Mouse (Mus musculus): Measurements from ENCODE around the gene Myo6. TPM values are rescaled to one million over a fixed set of nuclear protein-coding genes. Genes with fewer than 3 reads are reported as not detected.

Gene Myo6
- 72.7 and 77.2 TPM in 2 replicates for polyA plus RNA-seq (2015; fragmentation: Nextera tagmentation; extraction: Ambion mirVana)

DNA sequence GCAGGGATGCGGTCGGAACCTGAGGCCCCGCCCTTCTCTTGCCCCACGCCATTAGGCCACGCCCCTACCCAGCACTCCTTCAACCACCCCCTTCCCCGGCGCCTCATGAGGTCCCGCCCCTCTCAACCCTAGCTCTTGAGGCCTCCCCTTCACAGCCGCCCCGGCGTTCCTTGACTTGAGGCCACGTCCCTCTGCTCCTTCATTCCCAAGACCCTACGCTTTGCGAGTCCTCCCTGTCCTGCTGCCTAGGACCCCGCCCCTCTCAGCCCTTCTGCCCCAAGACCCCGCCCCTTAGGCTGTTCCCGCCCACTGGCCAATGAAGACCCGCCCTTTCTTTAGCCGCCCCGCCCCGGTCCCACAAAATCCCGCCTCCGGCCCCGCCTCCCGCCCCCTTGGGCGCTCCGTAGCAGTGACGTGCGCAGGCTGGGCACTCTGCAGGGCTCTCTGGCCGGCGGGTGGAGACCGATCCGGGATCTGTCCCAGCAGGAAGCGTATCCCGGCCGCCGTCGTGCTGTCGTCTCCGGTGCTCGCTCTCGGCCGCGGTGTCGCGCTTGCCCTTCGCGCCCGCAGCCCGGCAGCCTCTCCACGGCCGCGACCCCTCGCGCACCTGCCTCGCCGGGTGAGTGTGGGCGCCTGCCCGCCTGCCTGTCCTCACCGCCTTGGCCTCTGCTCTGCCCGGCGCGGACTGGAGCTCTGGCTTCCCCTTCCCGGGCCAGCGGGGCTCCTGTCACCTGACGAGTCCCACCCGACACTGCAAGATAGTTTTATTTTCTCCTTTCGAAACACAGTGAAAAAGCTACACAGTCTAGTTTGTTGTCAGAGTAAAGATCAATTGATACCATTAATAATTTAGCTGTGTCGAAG, at the start of gene Myo6:
Gene Myo6, plus strand, starts transcription at position 421 of the 864 bp plus-strand sequence.
- Histone ChIP-seq H3K36me3 (ENCODE audit: control insufficient read depth, insufficient read depth, low read length) (no peaks in the 10 kb centered on the region), H3K4me1 (ENCODE audit: control insufficient read depth, insufficient read depth, low read length) (peaks cover 2% of the 10 kb centered on the region; the same call in 1 of the 2 replicates), H3K9me3 (ENCODE audit: control insufficient read depth, low read length) (no peaks in the 10 kb centered on the region), H3K4me3 (ENCODE audit: low read length) (peak within 1 kb of the TSS; percentile 92), H3K9ac (ENCODE audit: low read depth, low read length) (peak within 1 kb of the TSS; percentile 97), H3K27ac (ENCODE audit: low read length) (peak within 1 kb of the TSS; percentile 97), H3K27me3 (replicated peaks; ENCODE audit: control insufficient read depth, insufficient read depth, low read length) (no peaks in the 10 kb centered on the region), H3K4me2 (ENCODE audit: low read depth, low read length) (peak within 1 kb of the TSS; percentile 79)
- WGBS, result under 1% methylated on average over 69 of the region's 69 CpGs
- peak; percentile 97 for ATAC-seq

- no peak overlapping the region for H3K9ac ChIP-seq (ENCODE audit: low read depth, low read length)
- no peak overlapping the region for H3K4me3 ChIP-seq (ENCODE audit: low read length)
- H3K27me3 ChIP-seq (replicated peaks; ENCODE audit: control insufficient read depth, insufficient read depth, low read length), result no peaks in the 10 kb centered on the region
- ATAC-seq, result no peak
- no peak overlapping the region for H3K4me2 ChIP-seq (ENCODE audit: low read depth, low read length)
- no peaks in the 10 kb centered on the region for H3K9me3 ChIP-seq (ENCODE audit: control insufficient read depth, low read length)
- H3K4me1 ChIP-seq (ENCODE audit: control insufficient read depth, insufficient read depth, low read length), result no peaks in the 10 kb centered on the region
- no peak overlapping the region for H3K27ac ChIP-seq (ENCODE audit: low read length)
- WGBS, result 81% methylated on average over 10 of the region's 10 CpGs
- peaks cover 7% of the 10 kb centered on the region; the same call in 1 of the 2 replicates for H3K36me3 ChIP-seq (ENCODE audit: control insufficient read depth, insufficient read depth, low read length)
Measured at GRCm38 (mm10) chr9:80145992-80146587, 18.7 kb upstream of the Myo6 start.

- Histone ChIP-seq H3K27me3 (replicated peaks; ENCODE audit: control insufficient read depth, insufficient read depth, low read length) (no peaks in the 10 kb centered on the region), H3K27ac (ENCODE audit: low read length) (no peak overlapping the region), H3K4me3 (ENCODE audit: low read length) (no peak overlapping the region), H3K9me3 (ENCODE audit: control insufficient read depth, low read length) (no peaks in the 10 kb centered on the region), H3K4me2 (ENCODE audit: low read depth, low read length) (no peak overlapping the region), H3K4me1 (ENCODE audit: control insufficient read depth, insufficient read depth, low read length) (no peaks in the 10 kb centered on the region), H3K9ac (ENCODE audit: low read depth, low read length) (no peak overlapping the region), H3K36me3 (ENCODE audit: control insufficient read depth, insufficient read depth, low read length) (no peaks in the 10 kb centered on the region; the same call in 1 of the 2 replicates)
- ATAC-seq, result no peak
- WGBS, result 86% methylated on average over 5 of the region's 5 CpGs
Measured at GRCm38 (mm10) chr9:80149594-80149993, 15.2 kb upstream of the Myo6 start.

- WGBS, result 76% methylated on average over 5 of the region's 5 CpGs
- no peak overlapping the region for H3K4me3 ChIP-seq (ENCODE audit: low read length)
- no peak overlapping the region for H3K27ac ChIP-seq (ENCODE audit: low read length)
- H3K27me3 ChIP-seq (replicated peaks; ENCODE audit: control insufficient read depth, insufficient read depth, low read length), result no peaks in the 10 kb centered on the region
- no peaks in the 10 kb centered on the region for H3K9me3 ChIP-seq (ENCODE audit: control insufficient read depth, low read length)
- no peaks in the 10 kb centered on the region for H3K36me3 ChIP-seq (ENCODE audit: control insufficient read depth, insufficient read depth, low read length)
- H3K4me2 ChIP-seq (ENCODE audit: low read depth, low read length), result no peak overlapping the region
- H3K4me1 ChIP-seq (ENCODE audit: control insufficient read depth, insufficient read depth, low read length), result no peaks in the 10 kb centered on the region
- no peak overlapping the region for H3K9ac ChIP-seq (ENCODE audit: low read depth, low read length)
- no peak for ATAC-seq
Measured at GRCm38 (mm10) chr9:80155277-80155676, 9.6 kb upstream of the Myo6 start.

DNA sequence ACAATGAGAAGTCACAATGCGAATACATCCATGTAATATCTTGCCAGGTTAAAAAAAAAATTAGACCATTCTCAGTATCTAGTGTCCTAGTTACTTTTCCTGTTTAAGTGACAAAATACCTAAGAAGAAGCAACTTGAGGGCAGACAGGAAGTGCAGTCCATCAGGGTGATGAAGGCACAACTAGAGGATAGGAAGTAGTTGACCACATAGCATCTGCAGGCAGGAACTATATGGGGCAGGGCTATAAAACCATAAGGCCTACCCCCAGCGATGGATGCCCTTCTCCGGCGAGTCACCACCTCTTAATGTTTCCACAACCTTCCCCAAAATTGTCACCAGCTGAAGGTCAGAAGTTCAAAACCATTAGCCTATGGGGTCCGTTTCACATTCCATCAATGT, 8.1 kb upstream of the Myo6 start:
- Histone ChIP-seq H3K27ac (ENCODE audit: low read length) (no peak overlapping the region), H3K4me3 (ENCODE audit: low read length) (no peak overlapping the region), H3K4me1 (ENCODE audit: control insufficient read depth, insufficient read depth, low read length) (no peaks in the 10 kb centered on the region), H3K36me3 (ENCODE audit: control insufficient read depth, insufficient read depth, low read length) (no peaks in the 10 kb centered on the region), H3K9me3 (ENCODE audit: control insufficient read depth, low read length) (no peaks in the 10 kb centered on the region), H3K9ac (ENCODE audit: low read depth, low read length) (no peak overlapping the region), H3K4me2 (ENCODE audit: low read depth, low read length) (no peak overlapping the region), H3K27me3 (replicated peaks; ENCODE audit: control insufficient read depth, insufficient read depth, low read length) (no peaks in the 10 kb centered on the region)
- WGBS, result 78% methylated on average over 5 of the region's 5 CpGs
- ATAC-seq, result no peak

- Histone ChIP-seq H3K4me2 (ENCODE audit: low read depth, low read length) (peak overlapping the region; percentile 24), H3K9ac (ENCODE audit: low read depth, low read length) (no peak overlapping the region), H3K9me3 (ENCODE audit: control insufficient read depth, low read length) (no peaks in the 10 kb centered on the region), H3K27me3 (replicated peaks; ENCODE audit: control insufficient read depth, insufficient read depth, low read length) (no peaks in the 10 kb centered on the region), H3K27ac (ENCODE audit: low read length) (peak overlapping the region; percentile 93), H3K36me3 (ENCODE audit: control insufficient read depth, insufficient read depth, low read length) (no peaks in the 10 kb centered on the region), H3K4me1 (ENCODE audit: control insufficient read depth, insufficient read depth, low read length) (no peaks in the 10 kb centered on the region), H3K4me3 (ENCODE audit: low read length) (no peak overlapping the region)
- WGBS, result 47% methylated on average over 12 of the region's 12 CpGs
- ATAC-seq, result peak; percentile 91
Measured at GRCm38 (mm10) chr9:80157840-80158465, 6.9 kb upstream of the Myo6 start.

DNA sequence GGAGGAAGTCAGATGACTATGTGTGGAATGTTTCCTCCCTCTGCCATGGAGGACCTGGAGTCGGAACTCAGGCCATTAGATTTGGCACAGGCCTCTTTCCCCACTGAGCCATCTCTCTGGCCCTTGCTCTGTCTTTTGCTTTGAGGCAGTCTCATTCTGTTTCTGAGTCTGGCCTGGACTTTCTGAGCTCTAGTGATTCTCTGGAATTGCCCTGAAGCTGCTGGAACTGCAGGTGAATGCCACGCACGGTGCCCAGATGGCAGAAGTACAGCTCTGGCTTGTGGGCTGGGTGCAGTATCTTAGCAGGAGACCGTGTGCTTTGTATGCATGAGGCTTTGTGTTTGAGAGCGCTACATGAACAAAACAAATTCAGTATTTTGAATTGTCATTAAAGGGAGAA, 5.9 kb upstream of the Myo6 start:
- 78% methylated on average over 5 of the region's 5 CpGs for WGBS
- H3K4me3 ChIP-seq (ENCODE audit: low read length), result no peak overlapping the region
- peak overlapping the region; percentile 21; the same call in 1 of the 2 replicates for H3K9ac ChIP-seq (ENCODE audit: low read depth, low read length)
- no peaks in the 10 kb centered on the region for H3K4me1 ChIP-seq (ENCODE audit: control insufficient read depth, insufficient read depth, low read length)
- H3K4me2 ChIP-seq (ENCODE audit: low read depth, low read length), result peak overlapping the region; percentile 24
- no peaks in the 10 kb centered on the region for H3K36me3 ChIP-seq (ENCODE audit: control insufficient read depth, insufficient read depth, low read length)
- no peaks in the 10 kb centered on the region for H3K9me3 ChIP-seq (ENCODE audit: control insufficient read depth, low read length)
- no peaks in the 10 kb centered on the region for H3K27me3 ChIP-seq (replicated peaks; ENCODE audit: control insufficient read depth, insufficient read depth, low read length)
- peak overlapping the region; percentile 72 for H3K27ac ChIP-seq (ENCODE audit: low read length)
- ATAC-seq, result no peak

- Histone ChIP-seq H3K27ac (ENCODE audit: low read length) (no peak overlapping the region), H3K4me1 (ENCODE audit: control insufficient read depth, insufficient read depth, low read length) (no peaks in the 10 kb centered on the region), H3K27me3 (replicated peaks; ENCODE audit: control insufficient read depth, insufficient read depth, low read length) (no peaks in the 10 kb centered on the region), H3K9ac (ENCODE audit: low read depth, low read length) (no peak overlapping the region), H3K4me2 (ENCODE audit: low read depth, low read length) (no peak overlapping the region), H3K36me3 (ENCODE audit: control insufficient read depth, insufficient read depth, low read length) (no peaks in the 10 kb centered on the region), H3K4me3 (ENCODE audit: low read length) (no peak overlapping the region), H3K9me3 (ENCODE audit: control insufficient read depth, low read length) (no peaks in the 10 kb centered on the region)
- no peak for ATAC-seq
- 79% methylated on average over 4 of the region's 4 CpGs for WGBS
Measured at GRCm38 (mm10) chr9:80161451-80161850, 3.4 kb upstream of the Myo6 start.

DNA sequence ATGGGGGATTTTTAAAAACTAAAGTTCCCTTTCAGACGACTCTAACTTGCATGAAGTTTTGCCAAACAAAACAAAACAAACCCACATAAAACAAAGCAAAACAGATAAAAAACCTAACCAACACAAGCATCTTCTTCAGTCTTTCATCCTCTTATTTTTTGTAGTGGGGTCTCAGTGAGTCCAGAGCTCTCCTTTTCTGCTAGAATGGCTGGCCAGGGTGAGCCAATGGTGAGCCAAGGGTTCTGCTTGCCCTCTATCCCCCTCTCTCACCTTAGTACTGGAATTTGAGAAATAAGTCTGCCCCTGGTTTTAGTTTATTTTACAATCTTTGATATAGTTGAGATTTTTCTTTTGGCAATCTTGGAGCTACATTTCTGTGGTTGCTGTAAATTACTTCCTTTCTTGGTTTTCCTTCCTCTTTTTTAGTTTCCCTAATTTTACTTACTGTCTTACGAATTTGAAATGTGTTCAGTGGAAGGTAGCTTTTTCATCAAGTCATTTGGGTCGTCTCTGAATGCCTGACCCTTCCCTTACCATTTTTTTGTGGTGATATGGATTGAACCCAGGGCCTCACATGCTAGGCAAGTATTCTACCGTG, 1.6 kb upstream of the Myo6 start:
- no peak for ATAC-seq
- peaks cover 2% of the 10 kb centered on the region; the same call in 1 of the 2 replicates for H3K4me1 ChIP-seq (ENCODE audit: control insufficient read depth, insufficient read depth, low read length)
- no peaks in the 10 kb centered on the region for H3K27me3 ChIP-seq (replicated peaks; ENCODE audit: control insufficient read depth, insufficient read depth, low read length)
- H3K9ac ChIP-seq (ENCODE audit: low read depth, low read length), result no peak overlapping the region
- no peaks in the 10 kb centered on the region for H3K36me3 ChIP-seq (ENCODE audit: control insufficient read depth, insufficient read depth, low read length)
- H3K4me2 ChIP-seq (ENCODE audit: low read depth, low read length), result no peak overlapping the region
- H3K9me3 ChIP-seq (ENCODE audit: control insufficient read depth, low read length), result no peaks in the 10 kb centered on the region
- H3K4me3 ChIP-seq (ENCODE audit: low read length), result no peak overlapping the region
- H3K27ac ChIP-seq (ENCODE audit: low read length), result no peak overlapping the region
- 80% methylated on average over 4 of the region's 4 CpGs for WGBS

Data from intestine, embryonic 16.5 days (tissue).